Mouse (Mus musculus): ENCODE measurements around the gene Apba1. TPM values are rescaled to one million over a fixed set of nuclear protein-coding genes. Genes with fewer than 3 reads are reported as not detected.
A peak's percentile ranks its signal among the peaks of the same experiment; 100 is the strongest.

Gene Apba1
- total RNA-seq, 2 experiments from 2014 or later = 26.5 to 27.8 TPM

GRCm38 (mm10) chr19:23866045-23866444, 107.4 kb downstream of the Apba1 start:
- no peak for ATAC-seq (ENCODE audit: poor library complexity, severe bottlenecking)

- ATAC-seq (ENCODE audit: poor library complexity, severe bottlenecking) = no peak
Observed at GRCm38 (mm10) chr19:23867052-23867451, 108.4 kb downstream of the Apba1 start.

GRCm38 (mm10) chr19:23867589-23867988, 108.9 kb downstream of the Apba1 start:
- no peak for ATAC-seq (ENCODE audit: poor library complexity, severe bottlenecking)

- no peak for ATAC-seq (ENCODE audit: poor library complexity, severe bottlenecking)
Observed at GRCm38 (mm10) chr19:23874502-23874901, 115.8 kb downstream of the Apba1 start.

DNA sequence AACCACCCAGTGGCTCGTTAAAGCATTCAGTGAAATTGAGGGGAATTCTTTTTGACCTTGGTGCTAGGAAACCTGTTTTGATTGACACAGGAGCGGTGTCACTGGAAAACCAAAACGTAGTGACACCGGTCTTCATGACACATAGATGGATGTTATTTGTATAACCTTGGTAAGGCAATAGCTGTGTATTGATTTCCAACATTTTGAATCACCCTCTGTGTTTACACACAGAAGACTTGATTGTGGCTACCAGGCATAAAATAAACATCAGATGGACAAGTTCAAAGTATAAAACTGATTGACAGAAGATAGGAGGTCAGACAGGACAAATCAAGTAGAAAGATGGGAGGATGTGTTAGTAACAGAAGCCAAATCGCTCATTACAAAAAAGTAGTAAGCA, 117.1 kb downstream of the Apba1 start:
- ATAC-seq (ENCODE audit: poor library complexity, severe bottlenecking) = no peak

DNA sequence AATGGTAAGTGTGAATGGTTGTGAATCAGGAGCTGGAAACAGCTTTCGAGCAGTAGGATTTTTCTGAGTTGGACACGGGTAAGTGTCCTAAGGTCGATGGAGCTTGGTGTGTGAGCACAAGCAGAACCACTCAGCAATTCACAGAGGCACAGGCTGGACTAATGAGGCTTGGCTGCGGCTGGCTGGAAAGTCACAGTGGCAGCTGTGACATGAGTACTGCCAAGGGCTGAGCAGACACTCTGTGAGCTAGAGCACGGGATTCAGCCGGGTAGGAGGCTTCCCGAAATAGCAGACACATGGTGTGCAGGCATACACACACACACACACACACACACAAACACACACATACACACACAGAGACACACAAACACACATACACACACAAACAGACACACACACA, 121.2 kb downstream of the Apba1 start:
- ATAC-seq (ENCODE audit: poor library complexity, severe bottlenecking) = no peak

- no peak for ATAC-seq (ENCODE audit: poor library complexity, severe bottlenecking)
Observed at GRCm38 (mm10) chr19:23886169-23886568, 127.5 kb downstream of the Apba1 start.

- ATAC-seq (ENCODE audit: poor library complexity, severe bottlenecking) = no peak
Observed at GRCm38 (mm10) chr19:23891421-23891820, 132.7 kb downstream of the Apba1 start.

DNA sequence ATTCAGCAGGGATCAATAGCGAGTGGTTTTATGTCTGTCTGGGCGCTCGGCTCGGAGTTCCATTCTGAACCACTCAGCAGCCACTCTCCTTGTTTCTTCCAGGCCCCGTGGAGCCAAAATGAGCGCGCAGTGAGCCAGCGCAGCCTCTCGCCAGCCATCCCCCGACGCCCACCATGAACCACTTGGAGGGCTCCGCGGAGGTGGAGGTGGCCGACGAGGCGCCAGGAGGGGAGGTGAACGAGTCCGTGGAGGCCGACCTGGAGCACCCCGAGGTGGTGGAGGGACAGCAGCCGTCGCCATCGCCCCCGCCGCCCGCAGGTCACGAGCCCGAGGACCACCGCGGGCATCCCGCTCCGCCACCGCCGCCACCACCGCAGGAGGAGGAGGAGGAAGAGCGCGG, 133.9 kb downstream of the Apba1 start:
- no peak for ATAC-seq (ENCODE audit: poor library complexity, severe bottlenecking)

- no peak for ATAC-seq (ENCODE audit: poor library complexity, severe bottlenecking)
Observed at GRCm38 (mm10) chr19:23893093-23893889, 134.6 kb downstream of the Apba1 start.

- ATAC-seq (ENCODE audit: poor library complexity, severe bottlenecking) = no peak
Observed at GRCm38 (mm10) chr19:23893946-23894345, 135.3 kb downstream of the Apba1 start.

DNA sequence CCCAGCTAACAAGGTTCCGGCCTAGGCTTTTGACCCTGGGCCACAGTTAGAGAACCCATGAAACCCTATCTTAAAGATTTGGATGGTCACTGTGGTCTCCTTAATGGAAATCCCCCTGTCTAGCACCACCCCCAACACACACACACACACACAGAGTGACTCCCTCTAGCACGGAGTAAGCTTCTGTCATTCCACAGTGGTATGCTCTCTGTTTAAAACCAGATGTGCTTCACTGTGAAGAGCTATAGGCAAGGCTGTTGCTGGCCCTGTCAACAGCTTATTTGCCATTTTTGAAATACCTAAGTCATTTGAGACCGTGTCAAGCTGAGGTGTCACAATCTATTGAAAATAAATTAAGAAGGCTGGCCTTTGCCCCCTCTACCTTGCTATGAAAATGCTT, 136.1 kb downstream of the Apba1 start:
- no peak for ATAC-seq (ENCODE audit: poor library complexity, severe bottlenecking)

- peak; percentile 47 for ATAC-seq (ENCODE audit: poor library complexity, severe bottlenecking)
Observed at GRCm38 (mm10) chr19:23896915-23897314, 138.2 kb downstream of the Apba1 start.

- no peak for ATAC-seq (ENCODE audit: poor library complexity, severe bottlenecking)
Observed at GRCm38 (mm10) chr19:23898501-23898900, 139.8 kb downstream of the Apba1 start.

DNA sequence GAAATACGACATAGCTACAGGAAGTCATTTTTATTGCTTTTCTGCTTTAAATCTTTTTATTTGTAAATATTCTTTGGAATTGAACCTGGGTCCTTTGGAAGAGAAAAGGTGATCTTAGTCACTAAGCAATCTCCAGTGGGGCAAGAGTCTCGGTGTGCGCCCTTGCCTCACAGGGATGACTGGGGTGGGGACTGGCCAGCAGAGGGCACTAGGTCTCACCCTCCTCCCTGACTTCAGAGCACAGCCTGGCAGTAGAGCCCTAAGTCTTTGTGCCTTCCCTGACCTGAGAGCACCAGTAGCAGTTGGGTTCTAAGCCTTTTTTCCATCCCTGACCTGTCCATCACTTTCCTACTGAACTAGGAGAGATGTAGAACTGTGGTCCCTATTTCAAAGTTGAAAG, 142.5 kb downstream of the Apba1 start:
- no peak for ATAC-seq (ENCODE audit: poor library complexity, severe bottlenecking)

DNA sequence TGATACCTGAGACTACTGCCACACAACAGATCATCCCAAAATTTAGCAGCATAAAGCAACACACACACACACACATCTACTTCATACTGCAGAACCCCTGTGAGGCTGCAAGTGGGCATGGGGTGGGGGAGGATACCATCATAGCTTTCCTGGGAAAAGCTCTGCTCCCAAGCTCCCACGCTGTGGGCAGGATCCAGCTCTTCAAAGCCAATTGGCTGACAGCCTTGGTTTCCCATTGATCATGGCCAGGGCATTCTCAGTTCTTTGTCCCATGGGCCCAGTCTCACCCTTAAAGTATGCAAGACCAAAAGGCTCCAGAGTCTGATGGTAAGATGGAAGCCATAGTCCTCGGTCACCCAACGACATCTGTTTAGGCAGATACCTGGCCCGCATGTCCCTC, 143.1 kb downstream of the Apba1 start:
- ATAC-seq (ENCODE audit: poor library complexity, severe bottlenecking) = no peak

DNA sequence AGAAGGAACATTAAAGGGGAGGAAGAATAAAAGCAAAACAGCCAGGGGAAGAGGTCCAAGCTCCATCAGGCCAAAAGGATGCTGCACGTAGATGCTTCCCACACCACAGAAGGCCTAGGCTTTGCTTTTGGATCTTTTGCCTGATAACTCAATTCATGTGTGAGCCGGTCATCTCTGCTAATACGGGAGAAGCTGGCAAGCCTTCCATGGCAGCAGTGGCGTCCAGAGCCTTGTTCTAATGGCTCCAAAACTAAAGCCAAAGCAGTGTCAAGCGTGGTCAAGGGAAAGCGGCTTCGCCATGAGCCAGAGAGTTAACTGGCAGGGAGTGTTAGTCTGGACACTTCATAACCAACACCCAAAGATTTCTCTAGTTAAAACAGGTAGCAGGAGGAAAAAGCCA, 144.4 kb downstream of the Apba1 start:
- no peak for ATAC-seq (ENCODE audit: poor library complexity, severe bottlenecking)

GRCm38 (mm10) chr19:23904922-23905321, 146.2 kb downstream of the Apba1 start:
- ATAC-seq (ENCODE audit: poor library complexity, severe bottlenecking) = no peak

- no peak for ATAC-seq (ENCODE audit: poor library complexity, severe bottlenecking)
Observed at GRCm38 (mm10) chr19:23905772-23906171, 147.1 kb downstream of the Apba1 start.

DNA sequence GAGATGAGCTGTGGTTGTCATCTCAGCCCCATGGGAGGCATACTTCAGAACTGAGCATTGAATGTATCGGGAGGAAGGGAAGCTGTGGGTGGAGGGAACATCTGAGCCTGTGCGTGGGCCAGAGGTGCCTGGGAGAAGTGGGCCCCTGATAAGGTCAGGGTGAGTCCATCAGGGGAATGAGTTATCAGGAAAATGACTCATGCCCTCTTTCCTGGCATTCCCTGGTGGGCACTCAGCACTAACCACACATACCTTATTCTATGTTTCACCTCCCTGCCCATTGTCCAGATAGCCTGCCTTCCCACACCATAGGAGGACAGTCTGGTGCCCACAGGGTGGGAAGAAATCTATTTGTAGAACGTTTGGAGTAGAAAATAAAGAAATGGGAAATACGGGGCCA, 151.7 kb downstream of the Apba1 start:
- ATAC-seq (ENCODE audit: poor library complexity, severe bottlenecking) = no peak

GRCm38 (mm10) chr19:23919384-23920219, 160.9 kb downstream of the Apba1 start:
- ATAC-seq (ENCODE audit: poor library complexity, severe bottlenecking) = no peak

DNA sequence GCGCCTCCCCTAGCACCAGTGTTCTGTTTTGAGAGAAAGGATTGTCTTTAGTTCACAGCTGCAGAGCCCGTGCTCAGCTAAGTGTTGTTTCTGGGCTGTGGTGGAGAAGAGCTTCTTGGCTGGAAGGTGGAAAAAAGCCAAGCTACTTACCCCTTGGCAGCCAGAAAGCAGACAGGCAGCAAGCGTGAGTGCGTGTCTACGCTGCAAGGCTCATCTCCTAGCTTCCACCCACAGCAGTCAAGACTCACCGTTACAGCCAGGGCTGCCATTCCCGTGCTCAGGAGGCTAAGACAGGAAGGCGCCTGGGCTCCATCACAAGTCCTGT, 161.5 kb downstream of the Apba1 start:
- ATAC-seq (ENCODE audit: poor library complexity, severe bottlenecking) = no peak

Measured in megakaryocyte, adult 5-6 weeks (primary cell).